Mouse (Mus musculus) retina, adult 2 months (tissue): Measurements from ENCODE around the gene Tnik.

Experiments used
- DNase-seq: peaks from one replicate; pipeline ENCODE4 v3.0.0-alpha.2; 2012; ENCODE audit warnings: low read depth, low spot score

The Tnik gene

DNA sequence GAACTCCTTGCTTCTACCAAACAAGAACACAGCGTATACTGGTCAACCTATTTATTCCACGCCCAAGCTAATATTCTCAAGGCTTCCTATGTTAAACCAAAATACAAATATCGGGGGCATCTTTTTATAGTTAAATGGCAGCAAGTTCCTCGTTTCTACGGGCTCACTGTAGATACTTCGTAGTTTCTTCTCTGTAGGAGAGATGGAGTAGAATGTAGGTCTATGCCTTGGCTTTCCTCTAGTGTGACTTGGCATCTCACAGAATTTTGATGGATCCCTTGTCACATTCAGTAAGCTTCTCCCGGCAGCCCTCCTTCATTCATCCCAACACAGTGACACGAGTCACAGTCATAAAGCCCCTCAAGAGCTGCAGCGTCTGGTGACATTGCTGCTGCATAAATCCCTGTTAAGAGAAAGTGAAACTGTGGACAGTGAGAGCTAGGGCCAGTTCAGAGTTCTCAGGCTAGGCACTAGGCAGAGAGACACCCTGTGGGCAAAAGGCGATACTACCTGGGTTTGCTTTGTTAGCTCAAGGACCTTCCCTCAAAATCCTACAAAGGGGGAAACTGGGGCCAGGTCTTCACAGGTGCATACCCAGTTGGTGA is 280.5 kb downstream of the Tnik start:
- no peak for DNase-seq

DNA sequence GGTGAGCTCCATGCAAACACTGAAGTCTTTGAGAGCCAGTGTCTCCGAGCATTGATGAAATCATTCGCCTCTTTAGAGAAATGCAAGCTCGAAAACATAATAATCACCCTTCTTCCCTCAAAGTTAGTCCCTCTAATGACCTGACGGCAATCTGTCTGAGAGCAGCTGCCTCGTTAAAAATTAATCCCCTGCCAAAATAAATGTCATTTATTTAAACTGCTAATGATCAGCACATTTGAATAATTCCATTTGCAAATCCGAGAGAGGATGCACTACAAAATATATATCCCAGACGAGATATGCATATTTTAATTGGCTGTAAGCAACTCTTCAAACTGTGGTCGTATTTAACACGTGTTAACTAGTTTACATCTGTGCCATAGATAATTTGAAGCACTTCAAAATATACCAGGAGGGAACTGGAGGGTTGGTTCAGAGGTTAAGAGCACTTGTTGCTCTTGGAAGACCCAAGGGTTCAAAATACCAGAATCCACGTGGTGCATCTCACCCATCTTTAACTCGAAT is 281.4 kb downstream of the Tnik start:
- DNase-seq = no peak

DNA sequence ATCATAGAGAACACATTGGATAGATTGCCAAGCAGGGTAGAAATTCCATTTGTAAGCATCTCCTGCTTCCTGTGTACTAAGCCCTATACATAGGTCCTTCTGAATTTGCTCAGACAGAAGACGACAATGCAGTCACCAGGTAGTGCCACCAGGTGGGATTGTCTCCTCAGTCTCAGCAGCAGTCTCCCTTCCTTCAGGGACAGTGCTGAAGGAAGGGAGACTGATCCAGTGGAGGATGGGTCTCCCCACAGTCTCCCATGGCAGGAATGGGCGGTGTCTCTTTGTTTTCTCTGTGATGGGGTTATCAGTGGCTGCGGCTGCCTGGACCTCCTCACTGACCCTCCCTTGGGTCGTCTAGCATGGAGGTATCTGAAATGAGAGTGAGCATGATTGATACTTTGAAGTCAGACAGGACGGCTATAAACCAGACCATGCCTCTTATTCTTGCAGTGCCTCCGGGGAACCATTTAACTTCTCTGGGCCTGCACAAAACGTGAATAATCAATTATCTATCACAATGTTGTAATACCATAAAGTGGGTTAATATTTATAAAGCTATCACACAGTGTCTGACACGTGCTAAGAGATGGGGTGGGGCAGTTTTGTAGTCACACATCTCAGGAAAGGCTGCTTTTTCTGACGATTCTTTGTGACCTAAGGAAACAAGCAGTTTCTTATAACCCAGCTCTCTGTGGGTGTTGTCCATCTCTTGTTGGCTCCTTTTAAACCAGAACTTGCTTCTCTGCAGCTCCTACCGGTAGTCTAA is 285.1 kb downstream of the Tnik start:
- no peak for DNase-seq

DNA sequence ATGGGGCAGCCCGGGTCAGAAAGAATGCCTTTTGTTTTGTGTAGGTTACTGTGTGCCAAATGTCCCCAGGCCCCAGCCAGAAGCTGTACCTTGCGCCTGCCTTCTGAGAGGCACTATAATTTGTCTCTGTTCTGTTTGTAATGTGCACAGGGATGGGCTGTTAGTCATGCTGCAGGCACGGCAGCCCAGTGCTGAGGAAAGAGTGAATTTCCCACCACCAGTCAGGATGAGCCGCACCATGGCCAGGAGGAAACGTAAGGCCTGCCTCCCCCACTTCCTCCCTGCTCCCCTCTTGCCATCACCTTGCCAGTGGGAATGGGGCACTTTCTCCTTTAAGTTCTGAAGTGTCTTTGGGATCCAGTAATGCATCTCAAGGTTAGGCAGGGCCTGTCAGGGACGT is 286.4 kb downstream of the Tnik start:
- no peak for DNase-seq

DNA sequence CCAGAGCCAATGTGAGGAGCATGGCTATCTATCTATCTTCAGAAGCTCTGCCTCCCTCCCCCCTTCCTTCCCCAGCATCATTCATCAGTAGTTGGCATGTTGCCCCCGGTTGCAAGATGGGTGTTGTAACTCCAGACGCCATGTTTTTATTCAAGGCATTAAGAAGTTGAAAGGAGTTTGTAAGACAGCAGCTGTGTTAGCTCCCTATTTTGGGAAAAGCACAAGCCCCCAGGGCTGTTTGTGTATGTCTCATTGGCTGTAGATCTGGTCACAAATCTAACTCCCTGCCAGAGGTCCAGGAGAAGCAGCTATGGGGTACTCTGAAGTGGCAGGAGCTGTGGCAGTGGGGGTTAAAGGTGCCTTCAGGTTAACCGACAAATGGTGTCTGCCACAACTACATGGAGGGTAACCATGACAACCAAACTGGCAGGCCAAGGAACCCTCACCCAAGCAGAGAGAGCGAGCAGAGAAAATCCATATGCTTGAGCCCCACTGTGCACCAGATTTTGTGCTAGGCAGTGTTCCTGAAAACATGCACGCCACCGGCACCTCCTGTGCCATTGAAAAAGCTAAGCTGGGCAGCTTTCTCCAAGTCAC is 287.6 kb downstream of the Tnik start:
- DNase-seq = no peak

DNA sequence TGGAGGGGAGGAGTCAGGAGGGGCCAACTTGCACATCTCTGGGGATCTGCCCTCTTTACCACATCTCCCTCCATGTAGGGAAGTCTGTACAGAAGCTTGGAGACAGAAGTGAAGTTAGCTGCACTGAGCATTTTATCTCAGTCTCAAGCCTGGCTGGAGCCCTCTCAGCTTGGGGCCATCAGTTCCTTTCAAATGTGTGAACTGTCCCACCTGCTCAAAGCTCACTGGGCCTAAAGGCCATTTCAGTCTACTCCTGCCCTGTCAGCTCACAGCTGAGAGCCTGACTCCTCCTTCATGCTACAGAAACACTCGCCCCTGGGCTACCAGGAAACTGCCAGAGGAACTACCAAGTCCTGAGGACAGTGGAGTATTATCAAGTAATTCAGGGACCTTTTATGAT is 288.7 kb downstream of the Tnik start:
- no peak for DNase-seq

DNA sequence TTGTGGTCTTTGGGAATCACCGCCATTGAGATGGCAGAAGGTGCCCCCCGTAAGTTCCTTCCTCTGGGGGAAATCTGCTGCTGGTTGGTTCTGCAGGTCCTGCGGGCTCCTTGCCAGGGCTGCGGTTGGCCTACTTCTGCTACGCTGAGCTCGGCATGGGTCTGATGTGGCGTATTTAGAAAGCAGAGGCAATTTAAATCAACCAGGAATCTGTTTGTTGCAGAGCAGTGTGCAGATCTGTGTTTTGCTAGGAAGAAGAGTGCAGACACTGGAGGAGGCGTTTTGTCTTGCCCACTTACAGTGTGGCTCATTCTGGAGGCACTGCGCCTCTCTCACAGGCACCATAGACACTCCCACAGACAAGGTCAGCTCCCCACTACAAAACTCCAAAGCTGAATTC is 291.9 kb downstream of the Tnik start:
- no peak for DNase-seq

DNA sequence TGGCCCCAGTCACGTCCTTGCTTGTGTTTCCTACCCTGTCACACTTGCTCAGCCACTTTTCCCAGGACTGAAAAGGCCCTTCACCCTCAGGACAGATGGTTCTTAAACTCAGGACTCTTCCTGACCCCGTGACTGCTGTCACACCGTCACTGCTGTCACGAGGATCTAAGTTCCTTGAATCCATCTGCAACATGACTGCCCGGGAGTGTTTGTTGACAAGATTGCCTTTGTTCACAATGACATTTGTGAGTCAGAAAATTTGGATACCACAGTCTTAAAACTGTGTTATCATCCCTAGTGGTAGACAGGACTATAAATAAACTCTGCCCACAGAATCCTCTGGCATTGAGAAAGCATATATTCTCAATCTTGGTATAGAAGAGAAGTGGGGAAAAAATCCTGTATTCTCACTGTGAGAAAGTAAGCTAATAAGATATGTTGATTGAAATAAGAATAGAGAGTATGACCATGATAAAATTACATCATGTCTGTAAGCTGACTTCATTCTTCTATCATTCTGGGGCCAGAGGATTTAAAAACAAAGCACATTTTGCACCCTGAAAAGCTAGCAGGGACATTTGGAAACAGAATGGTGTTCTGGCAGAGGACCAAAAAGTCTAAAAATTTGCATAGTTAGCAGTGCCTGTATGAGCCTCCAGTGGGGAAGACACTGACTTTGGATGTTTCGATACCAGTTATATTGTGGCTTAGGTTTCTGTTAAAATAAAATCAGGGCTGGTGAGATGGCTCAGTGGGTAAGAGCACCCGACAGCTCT is 293.0 kb downstream of the Tnik start:
- DNase-seq = no peak

DNA sequence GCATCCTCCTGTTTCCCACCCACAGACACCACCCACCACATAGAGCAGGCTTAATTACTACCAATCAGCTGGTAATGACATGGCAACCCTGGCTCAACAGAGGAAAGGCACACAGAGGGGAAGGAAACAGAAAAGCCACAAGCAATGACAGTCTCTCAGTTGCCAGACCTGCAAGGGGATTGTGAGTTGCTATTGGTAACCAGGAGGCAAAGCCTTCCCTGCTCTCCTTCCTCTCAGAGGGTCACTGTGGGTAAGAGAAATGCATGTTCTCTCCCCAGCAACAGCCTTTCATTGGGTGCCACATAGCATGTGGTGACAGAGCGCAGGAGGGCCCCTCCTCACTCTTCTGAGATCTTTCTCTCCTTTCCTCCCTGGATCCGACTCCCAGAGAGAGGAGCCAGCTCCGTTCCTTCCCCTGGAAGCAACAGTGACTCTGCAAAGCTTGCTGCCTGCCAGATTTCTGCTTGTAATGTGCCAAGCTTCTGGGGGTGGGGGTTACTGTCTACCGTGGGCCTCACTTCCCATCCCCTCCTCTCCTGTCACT is 295.4 kb downstream of the Tnik start:
- DNase-seq = no peak

DNA sequence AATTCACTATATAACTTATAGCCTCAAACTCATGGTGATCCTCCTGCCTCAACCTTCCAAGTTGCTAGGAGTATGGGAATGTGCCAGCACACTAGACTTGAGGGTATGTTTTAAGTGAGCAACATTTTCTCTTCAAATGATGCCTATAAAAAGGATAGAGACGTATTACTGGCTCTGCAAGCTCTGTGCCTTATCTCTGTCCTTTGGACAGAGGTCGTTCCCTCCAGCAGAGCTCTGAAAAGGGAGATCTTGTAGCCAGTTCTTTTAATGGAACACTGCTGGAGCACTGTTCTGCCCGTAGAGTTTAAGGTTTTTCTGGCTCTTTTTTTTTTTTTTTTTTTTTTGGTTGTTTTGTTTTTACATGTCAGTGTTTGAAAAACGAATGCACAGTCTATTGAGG is 298.4 kb downstream of the Tnik start:
- DNase-seq = no peak

DNA sequence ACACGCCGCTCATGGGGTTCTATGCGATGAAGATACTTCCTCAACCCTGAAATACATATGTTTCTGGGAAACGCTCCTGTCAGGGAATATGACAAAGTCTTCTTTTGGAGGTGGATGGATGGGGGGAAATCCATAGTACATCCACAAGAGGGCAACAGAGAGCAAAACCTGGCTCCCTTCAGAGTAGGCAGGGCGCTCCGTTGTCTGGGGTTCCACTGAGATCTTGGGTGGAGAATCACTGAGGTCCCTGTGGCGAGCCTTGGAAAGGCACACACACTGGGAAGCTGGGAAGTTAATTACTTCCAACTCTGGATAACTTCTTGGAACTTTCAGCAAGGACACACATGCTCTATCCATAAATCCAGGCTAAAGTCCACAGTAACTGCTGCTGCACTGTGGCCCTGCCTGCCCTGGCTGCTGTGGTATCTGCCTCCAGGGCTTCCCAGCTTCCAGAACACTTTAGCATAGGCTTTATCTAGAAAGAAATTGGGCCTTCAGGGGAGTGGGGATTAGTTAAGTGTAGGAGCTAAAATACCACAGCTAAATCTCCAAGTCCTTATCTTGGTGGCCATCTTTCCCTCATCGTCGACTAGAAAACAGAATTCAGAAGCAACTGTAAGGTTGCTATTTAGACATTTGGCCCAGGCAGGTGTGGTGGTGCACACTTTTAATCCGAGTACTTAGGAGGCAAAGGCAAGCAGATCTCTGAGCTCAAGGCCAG is 299.8 kb downstream of the Tnik start:
- no peak for DNase-seq

DNA sequence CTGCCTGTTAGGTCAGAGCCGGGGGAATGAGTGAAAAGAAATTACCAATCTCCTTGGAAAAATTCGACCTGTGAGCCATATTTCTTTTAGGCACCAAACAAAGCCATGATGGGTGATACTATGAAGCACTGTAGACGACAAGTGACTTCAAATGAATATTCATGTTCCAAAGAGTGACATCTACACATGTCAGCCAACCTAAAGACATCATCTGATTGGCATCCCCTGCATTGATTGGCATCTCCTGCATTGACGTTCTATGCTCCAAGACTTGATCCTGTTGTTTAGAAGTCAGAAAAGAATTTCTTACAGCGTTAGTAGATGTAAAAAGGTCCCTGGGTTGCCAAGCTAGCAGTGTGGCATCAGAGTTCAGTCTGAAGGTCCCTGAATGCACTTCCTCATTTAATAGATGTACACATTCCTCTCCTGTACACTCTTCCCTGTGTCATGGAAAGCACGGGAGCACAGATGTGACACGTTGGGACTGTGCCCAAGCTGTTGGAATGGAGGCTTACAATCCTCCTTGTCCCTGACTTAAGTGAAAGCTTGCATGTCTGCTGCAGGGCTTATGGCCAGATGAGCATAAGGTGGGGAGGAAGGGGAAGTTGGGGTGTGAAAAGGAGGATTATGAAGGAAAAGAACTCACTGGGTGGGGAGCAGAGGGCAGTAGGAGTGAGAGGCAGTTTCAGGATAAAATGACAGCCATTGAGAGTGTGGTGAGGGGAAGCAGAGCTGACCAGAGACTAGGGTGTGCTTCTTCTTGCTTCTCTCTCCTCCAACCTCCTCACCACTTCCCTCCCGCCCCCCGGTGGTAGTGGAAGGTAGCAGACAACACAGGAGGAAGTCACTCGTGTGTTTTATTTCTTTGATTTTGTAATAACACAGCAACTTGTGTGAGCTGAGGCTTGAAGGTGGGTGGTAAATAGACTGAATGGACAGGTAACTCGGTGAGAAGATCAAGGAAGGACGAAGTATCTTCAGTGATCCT is 301.6 kb downstream of the Tnik start:
- no peak for DNase-seq

DNA sequence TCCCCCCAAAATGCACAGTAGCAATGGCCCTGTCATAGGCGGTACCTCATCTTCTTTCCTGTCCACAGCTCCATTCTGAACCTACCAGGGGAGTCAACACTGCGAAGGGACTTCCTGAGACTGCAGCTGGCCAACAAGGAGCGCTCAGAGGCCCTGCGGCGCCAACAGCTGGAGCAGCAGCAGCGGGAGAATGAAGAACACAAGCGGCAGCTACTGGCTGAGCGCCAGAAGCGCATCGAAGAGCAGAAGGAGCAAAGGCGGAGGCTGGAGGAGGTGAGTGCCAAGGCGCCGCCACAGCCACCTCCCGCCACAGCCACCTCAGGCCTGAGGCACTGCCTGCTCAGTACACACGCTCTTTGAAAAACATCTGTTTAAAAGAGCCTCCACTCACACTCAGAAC is 314.3 kb downstream of the Tnik start:
- DNase-seq = no peak

DNA sequence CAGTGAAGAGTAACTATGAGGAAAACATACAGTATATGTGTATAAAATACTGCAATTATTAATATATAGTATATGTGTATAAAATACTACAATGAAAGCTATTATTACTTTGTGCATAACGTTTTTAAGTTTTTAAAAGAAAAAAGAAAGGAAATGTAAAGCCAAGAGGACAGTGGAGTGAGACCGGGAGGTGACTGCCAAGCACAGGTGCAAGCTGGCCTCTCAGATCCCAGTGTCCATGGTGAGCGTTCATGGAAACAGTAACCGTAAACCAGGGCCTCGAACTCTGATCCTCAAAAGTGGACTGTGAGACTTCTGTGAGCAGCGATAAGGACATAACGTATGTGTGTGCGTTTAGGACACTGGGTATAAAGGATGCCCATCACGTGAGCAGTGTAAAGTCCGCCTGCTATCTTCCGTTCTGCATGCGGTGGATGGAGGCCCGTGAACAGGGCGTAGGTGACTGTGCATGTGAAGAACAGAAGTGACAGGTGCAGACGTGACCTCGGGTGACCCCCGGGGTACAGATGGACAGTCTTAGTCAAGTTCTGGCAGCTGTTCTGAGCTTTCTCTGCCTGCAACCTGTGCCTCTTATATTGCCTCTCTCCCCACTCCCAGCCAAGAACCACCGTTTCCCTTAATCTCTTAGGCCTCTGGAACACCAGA is 316.1 kb downstream of the Tnik start:
- no peak for DNase-seq

DNA sequence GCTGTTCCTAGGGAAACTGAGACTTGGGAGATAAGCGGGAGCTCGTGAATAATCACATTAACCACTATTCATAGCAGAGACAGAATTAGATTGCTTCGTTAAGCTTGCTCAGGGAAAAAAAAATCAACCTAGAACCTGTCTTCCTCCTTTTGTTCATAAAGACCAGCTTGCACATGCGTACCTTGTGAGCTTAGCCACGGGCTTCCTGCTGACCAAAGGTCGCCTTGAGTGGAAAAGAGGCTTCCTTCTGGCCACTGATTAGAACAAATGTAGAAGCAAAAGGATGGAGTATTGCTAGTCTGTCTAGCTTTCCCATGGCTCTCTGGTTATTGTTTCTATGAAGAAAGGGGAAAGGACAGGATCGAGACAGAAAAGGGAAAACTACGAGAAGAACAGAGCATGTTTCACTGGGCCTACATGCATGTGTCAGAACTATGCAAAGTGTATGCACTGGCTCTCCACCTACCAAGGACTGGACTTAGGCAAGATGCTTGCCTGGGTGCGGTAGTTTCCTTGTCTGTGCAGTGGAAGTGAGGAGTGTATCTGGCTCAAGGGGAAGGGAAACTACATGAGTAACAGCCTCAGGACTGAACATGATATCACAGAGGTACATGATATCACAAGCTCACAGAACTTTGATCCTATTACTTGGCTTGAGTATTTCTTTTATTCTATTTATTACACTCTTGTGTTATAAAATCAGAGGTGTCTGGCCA is 322.9 kb downstream of the Tnik start:
- no peak for DNase-seq

DNA sequence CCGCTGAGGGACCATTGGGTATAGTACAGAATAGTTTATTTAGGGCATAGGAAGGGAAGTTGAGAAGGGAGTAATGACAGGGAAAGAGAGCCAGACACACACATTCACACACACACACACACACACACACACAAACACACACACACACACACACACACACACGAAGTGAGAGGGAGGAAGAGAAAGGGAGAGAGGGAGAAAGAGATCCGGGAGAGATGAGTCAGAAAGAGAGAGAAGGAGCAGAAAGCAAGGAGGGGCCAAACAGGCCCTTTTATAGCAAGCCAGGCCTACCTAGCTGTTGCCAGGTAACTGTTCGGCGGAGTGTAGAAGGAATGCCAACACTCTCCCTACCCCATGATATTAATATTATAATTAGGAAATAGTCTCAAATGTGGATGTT is 324.8 kb downstream of the Tnik start:
- DNase-seq = no peak

DNA sequence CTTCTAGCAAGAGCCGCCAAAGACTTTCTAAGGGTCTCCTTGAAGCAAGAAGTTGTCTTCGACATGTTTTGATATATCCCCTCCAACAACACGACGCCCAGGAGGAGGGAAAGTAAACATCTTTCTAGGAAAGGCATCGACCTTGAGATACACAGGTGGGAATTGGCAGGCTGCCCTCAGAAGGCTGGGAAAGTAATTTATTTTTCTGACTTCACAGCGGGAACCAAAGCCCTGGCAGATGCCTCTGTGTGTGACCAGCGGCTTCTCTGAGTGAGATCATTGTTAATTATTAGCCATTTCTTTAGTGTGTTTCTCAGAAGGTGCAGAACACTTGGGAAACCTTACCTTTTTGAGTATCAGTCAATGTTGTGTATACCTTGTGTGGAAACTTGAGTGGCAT is 328.3 kb downstream of the Tnik start:
- DNase-seq = no peak

DNA sequence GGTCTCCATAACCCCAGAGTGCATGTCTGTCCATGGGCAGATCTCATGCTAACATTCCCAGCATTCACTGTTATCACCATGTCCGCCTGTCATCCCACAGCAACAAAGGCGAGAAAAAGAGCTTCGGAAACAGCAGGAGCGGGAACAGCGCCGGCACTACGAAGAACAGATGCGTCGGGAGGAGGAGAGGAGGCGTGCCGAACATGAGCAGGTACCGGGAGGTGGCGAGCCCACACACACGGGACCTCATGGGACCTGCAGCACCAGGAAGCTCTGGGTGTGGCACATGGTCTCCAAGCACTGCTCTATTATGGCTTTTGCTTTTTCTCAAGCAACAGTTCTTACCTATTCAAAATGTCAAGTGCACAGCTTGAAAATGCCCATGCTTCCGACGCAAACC is 330.9 kb downstream of the Tnik start:
- DNase-seq = no peak

DNA sequence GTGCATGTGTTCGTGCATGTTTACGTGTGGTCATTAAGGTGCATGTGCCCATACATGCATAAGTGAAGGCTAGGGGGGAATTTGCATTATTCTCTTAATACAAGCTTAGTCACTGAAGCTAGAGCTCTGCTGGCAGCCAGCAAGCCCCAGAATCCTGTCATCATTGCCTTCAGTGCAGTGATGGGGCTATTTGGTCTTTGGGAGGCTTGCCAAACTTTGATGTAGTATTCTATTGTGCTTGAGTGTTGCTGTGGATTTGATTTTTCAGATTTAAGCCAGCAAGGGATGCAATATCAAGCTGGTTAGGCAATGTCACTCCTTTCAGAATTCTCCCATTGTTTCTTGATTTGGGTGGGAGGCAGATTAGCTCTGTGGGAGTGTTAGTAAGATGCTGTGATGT is 336.5 kb downstream of the Tnik start:
- no peak for DNase-seq
